Mouse (Mus musculus): ENCODE results near the gene Runx2. TPM values are rescaled to one million over a fixed set of nuclear protein-coding genes. Genes with fewer than 3 reads are reported as not detected.

Gene Runx2
- total RNA-seq, 2 experiments from 2014 or later, result 4.8 to 6.2 TPM

DNA sequence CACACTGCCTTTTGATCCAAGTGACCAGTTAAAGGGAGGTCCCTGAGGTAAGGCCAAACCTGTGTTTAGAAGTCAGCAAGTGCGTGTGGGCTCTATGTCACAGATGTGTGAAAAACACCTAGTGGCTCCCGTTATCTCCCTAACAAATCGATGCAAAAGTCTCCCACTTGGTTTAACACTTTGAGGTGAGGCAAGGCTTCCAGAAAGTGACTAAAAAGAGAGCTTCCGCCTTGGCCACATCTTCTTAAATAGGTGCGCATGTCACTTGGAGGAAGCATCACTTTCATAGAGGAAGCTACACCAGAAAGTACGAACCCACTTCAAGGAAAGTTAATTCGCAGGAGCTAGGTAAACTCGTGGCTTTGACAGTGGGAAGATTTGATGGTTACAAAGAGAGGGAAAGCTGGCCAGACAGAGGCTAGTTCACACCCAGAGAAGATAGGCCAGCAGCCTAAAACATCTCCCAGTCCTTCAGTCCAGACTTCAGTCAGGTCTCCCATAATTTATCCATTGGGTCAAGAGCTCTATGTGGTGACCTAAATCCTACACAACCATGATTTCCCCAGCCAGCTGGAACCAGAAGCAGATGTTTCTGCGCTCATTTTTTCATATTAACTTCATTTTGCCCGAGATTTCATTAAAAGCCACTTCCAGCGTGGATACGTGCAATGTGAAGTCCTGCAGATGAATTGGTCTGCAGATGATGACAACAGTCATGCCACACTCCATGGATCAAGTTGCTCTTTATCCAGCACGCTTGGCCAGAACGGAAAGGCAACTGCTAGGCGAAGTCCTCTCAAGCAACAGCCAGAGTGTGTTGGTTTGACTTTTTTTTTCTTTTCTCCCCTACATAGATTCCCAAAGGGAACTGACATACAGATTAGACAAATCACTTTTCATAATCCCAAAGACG is 257.1 kb downstream of the Runx2 start:
- DNase-seq, result no peak

GRCm38 (mm10) chr17:44554941-44555340 is 259.7 kb downstream of the Runx2 start:
- DNase-seq, result no peak
- intact Hi-C loops (cut with DNase I), result no loop called here

More for the DNA sequence above, 257.1 kb downstream of the Runx2 start:
- intact Hi-C loops (cut with DNase I), result no loop called here

- intact Hi-C loops (cut with DNase I), result no loop called here
- no peak for DNase-seq
Measured at GRCm38 (mm10) chr17:44549551-44549950, 265.0 kb downstream of the Runx2 start.

DNA sequence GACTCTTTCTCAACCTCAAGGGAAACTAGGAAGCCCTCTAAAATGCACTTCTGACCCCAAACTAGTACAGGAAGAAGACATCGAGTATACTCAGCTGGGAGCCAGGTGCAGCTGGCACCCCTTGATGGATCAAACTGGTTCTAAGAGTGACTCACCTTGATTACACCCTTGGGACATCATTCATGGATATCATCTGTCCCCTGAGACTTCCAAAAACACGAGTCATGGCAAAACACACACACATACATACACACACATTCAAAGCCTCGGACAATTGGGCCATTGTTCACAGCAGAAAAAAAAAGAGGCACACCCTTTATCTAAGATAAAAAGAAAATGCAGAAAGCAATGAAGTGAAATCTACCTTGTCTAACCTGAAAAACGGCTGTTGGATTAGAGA is 266.7 kb downstream of the Runx2 start:
- intact Hi-C loops (cut with DNase I), result no loop called here
- no peak for DNase-seq

DNA sequence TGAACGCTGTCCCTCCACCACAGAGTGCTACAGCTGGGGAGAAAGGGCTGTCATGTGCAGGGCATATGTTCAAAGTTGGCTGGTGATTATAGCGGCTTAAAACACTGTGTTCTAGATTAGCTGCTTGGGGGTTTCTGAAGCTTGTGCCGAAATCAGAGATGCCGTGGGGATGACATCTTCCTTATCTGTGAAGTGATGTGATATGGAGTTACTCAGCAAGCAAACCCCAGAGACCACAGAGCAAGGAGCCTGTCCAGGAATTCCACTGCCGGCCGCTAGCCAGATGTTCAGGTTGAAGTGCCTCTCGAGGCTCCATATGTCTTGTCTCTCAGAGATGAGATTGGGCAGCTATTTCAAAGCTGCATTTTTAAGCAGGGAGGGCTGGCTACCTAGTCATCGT is 267.8 kb downstream of the Runx2 start:
- intact Hi-C loops (cut with DNase I), result no loop called here
- DNase-seq, result no peak

GRCm38 (mm10) chr17:44545141-44545813 is 269.3 kb downstream of the Runx2 start:
- intact Hi-C loops (cut with DNase I), result no loop called here
- no peak for DNase-seq

- no peak for DNase-seq
- intact Hi-C loops (cut with DNase I), result no loop called here
Measured at GRCm38 (mm10) chr17:44542706-44543105, 271.9 kb downstream of the Runx2 start.

DNA sequence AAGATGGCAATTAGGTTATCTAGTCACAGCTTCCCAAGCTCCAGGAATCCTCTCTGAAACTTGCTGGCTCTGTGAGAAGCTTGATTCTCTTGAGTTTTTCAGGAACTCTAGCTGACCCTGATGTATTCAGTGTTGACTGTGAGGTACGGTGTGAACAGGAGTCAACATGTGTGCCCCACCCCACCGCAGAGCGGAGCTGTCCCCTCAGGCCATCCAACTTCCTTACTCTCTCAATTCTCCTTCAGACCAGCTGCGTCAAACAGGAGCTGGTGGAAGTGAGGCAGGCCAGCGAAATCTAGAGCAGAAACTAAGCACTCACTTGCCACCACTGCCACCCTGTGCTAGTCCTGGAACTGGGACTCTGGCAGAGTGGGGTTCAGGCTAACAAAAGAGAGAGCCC is 273.9 kb downstream of the Runx2 start:
- intact Hi-C loops (cut with DNase I), result no loop called here
- no peak for DNase-seq

DNA sequence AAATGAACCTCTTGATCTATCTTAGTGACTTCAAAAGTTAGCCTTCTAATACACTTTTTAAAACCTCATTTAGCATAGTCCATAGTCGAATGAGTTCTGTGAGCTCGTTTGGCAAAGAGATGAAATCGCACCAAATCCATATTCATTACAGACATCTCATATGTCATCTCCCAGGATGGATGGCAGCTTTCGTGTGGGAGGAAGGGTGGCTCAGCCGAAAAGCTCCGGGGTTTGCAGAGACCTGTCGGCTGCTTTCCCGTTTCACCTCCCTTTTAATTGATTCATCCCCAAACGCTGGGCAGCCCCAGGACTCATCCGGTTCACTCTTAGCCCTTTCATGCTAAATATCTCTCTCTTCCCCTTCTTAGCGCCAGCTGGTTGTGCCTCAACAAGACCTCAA is 275.7 kb downstream of the Runx2 start:
- intact Hi-C loops (cut with DNase I), result no loop called here
- DNase-seq, result no peak

DNA sequence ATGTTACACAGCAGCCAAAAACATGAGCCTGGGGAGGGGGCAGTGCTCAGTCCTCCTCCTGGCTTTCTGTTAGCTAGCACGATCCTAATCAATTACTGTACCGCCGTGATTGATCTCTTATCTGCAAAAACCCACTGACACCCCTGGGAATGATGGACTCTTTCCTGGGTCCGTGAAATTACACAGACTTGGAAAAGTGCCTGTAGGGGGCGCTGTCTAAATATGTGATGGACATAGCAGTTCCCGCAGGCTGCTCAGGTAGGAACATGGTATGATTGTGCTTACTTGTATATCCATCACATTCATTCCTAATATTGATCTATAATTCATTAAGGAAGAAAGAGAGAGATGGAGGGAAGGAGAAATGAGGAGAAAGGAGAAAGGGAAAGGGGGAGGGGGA is 284.6 kb downstream of the Runx2 start:
- intact Hi-C loops (cut with DNase I), result no loop called here
- no peak for DNase-seq

DNA sequence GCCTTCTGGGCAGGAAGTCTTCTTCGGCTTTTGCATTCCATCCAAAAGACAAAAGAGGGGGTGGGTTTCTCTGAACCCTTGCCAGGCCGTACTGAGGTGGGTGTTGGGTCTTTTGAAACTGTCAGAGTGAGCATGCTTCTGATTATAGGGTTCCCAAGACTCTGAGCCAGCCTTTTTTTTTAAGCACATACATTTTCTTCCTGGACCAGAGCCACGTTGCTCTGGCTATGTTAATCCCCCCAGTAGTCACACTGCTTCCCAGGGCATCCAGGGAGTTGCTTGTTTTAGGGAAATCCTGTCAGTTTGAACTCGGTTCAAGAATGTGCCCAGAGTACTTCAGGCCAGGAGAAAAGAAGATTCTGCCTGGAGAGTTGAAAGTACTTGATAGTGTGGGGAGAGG is 286.0 kb downstream of the Runx2 start:
- DNase-seq, result no peak
- intact Hi-C loops (cut with DNase I), result no loop called here

- DNase-seq, result no peak
- intact Hi-C loops (cut with DNase I), result no loop called here
Measured at GRCm38 (mm10) chr17:44524146-44524545, 290.5 kb downstream of the Runx2 start.

GRCm38 (mm10) chr17:44522906-44523305 is 291.7 kb downstream of the Runx2 start:
- intact Hi-C loops (cut with DNase I), result no loop called here
- DNase-seq, result peak; percentile 31

GRCm38 (mm10) chr17:44520122-44521075 is 294.2 kb downstream of the Runx2 start:
- DNase-seq, result peak; percentile 64
- intact Hi-C loops (cut with DNase I), result no loop called here

GRCm38 (mm10) chr17:44519356-44519755 is 295.2 kb downstream of the Runx2 start:
- no peak for DNase-seq
- intact Hi-C loops (cut with DNase I), result no loop called here

- intact Hi-C loops (cut with DNase I), result no loop called here
- no peak for DNase-seq
Measured at GRCm38 (mm10) chr17:44518156-44518555, 296.4 kb downstream of the Runx2 start.

GRCm38 (mm10) chr17:44508198-44508715 is 306.3 kb downstream of the Runx2 start:
- intact Hi-C loops (cut with DNase I), result no loop called here
- no peak for DNase-seq

DNA sequence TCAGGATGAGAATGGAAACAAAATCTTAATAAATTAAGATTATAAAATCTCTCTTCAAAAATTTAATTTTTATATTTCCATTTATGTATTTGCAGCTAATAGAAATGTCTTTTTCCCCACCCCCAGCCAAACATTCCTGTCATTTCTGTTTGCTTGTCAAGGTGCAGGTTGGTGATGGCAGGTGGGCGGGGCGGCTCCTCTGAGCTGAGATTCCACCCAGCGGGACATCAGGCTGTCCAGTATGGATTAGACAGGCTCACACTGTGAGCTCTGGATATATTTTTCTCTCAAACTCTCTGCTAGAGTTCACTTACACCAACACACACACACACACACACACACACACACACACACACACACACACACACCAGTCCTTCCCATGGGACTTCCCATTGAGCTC is 306.9 kb downstream of the Runx2 start:
- peak; percentile 60 for DNase-seq
- intact Hi-C loops (cut with DNase I), result no loop called here

GRCm38 (mm10) chr17:44506524-44506923 is 308.1 kb downstream of the Runx2 start:
- DNase-seq, result no peak
- intact Hi-C loops (cut with DNase I), result no loop called here

DNA sequence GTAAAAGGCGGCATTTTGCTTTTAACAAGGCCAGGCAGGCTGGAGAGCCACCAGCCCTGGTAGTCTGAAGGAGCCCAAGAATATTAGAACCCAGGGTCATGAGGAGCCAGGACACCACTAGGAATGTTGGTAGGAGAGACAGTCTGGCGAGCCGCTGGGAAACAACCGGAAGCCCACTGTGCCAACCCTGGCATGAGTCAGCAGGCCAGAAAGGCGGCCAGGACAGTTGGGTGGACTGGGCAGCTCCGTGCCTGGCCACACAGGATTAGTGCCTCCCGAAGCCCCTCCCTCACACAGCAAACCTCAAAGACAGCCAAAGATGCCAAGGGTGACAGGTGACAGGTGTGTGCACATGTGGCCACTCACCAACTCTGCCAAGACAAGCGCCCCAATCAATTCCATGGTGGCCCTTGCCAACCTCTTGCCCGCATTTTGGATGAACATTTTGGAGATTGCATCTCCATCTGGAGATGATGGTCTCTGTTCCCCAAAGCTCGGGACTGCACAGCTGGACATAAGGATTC is 309.7 kb downstream of the Runx2 start:
- intact Hi-C loops (cut with DNase I), result no loop called here
- peak; percentile 46 for DNase-seq
